Mouse (Mus musculus): ENCODE measurements around the gene Stxbp2. TPM values are rescaled to one million over a fixed set of nuclear protein-coding genes. Genes with fewer than 3 reads are reported as not detected.

The Stxbp2 gene
- polyA plus RNA-seq, 1 experiment from 2014 or later = 48.2 TPM

- no peaks in the 10 kb centered on the region for H3K9me3 ChIP-seq (replicated peaks)
- 0 out of 2 replicates have a peak, but pooled peaks cover 7% of the 10 kb centered on the region for H3K36me3 ChIP-seq
- no peak for ATAC-seq (ENCODE audit: insufficient number of reproducible peaks, low FRiP score)
- H3K4me3 ChIP-seq = no peak overlapping the region
- no peak overlapping the region for H3K9ac ChIP-seq
- no peak overlapping the region for H3K4me2 ChIP-seq
- H3K27ac ChIP-seq (ENCODE audit: poor library complexity, severe bottlenecking) = no peak overlapping the region
- WGBS = 66% methylated on average over 13 of the region's 13 CpGs
- H3K27me3 ChIP-seq (replicated peaks) = no peaks in the 10 kb centered on the region
- H3K4me1 ChIP-seq (replicated peaks) = peaks cover 11% of the 10 kb centered on the region; the same call in 1 of the 2 replicates
These were observed 27.3 kb upstream of the Stxbp2 start for GRCm38 (mm10) chr8:3603439-3603838.

GRCm38 (mm10) chr8:3606593-3606992, 24.2 kb upstream of the Stxbp2 start:
- no peaks in the 10 kb centered on the region for H3K27me3 ChIP-seq (replicated peaks)
- no peak overlapping the region for H3K4me2 ChIP-seq
- no peaks in the 10 kb centered on the region for H3K9me3 ChIP-seq (replicated peaks)
- no peak overlapping the region for H3K9ac ChIP-seq
- WGBS = 62% methylated on average over 16 of the region's 16 CpGs
- H3K4me1 ChIP-seq (replicated peaks) = peaks cover 21% of the 10 kb centered on the region; the same call in 1 of the 2 replicates
- ATAC-seq (ENCODE audit: insufficient number of reproducible peaks, low FRiP score) = peak; percentile 63
- H3K27ac ChIP-seq (ENCODE audit: poor library complexity, severe bottlenecking) = no peak overlapping the region
- peaks cover 39% of the 10 kb centered on the region for H3K36me3 ChIP-seq
- no peak overlapping the region for H3K4me3 ChIP-seq

DNA sequence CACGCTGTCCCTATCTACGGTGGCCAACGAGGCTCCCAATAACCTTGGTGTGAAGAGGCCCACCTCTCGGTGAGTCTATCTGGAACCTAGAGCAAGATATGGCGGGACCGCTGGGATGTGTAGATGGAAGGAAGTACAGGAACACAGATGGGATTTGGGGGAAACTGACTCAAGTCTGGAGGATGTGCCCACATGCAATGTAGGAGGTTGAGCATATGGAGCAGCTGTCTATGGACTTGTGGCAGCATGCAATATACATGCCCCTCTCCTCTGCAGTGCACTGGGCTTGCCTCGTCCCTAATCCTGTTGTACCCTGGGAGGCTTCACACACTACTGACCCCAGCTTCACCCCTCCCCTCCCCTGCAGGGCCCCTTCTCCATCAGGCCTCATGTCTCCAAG, 22.9 kb upstream of the Stxbp2 start:
- Histone ChIP-seq H3K9me3 (replicated peaks) (no peaks in the 10 kb centered on the region), H3K4me1 (replicated peaks) (peaks cover 21% of the 10 kb centered on the region; the same call in 1 of the 2 replicates), H3K9ac (no peak overlapping the region), H3K4me2 (no peak overlapping the region), H3K27me3 (replicated peaks) (no peaks in the 10 kb centered on the region), H3K27ac (ENCODE audit: poor library complexity, severe bottlenecking) (no peak overlapping the region), H3K4me3 (no peak overlapping the region), H3K36me3 (peaks cover 51% of the 10 kb centered on the region)
- WGBS = 87% methylated on average over 7 of the region's 7 CpGs
- no peak for ATAC-seq (ENCODE audit: insufficient number of reproducible peaks, low FRiP score)

GRCm38 (mm10) chr8:3609046-3609815, 21.5 kb upstream of the Stxbp2 start:
- no peak overlapping the region for H3K4me2 ChIP-seq
- no peak overlapping the region for H3K9ac ChIP-seq
- no peaks in the 10 kb centered on the region for H3K27me3 ChIP-seq (replicated peaks)
- no peak overlapping the region for H3K4me3 ChIP-seq
- peak; percentile 20; the same call in 1 of the 2 replicates for ATAC-seq (ENCODE audit: insufficient number of reproducible peaks, low FRiP score)
- no peaks in the 10 kb centered on the region for H3K9me3 ChIP-seq (replicated peaks)
- peaks cover 21% of the 10 kb centered on the region; the same call in 1 of the 2 replicates for H3K4me1 ChIP-seq (replicated peaks)
- H3K36me3 ChIP-seq = peaks cover 65% of the 10 kb centered on the region
- 74% methylated on average over 12 of the region's 12 CpGs for WGBS
- H3K27ac ChIP-seq (ENCODE audit: poor library complexity, severe bottlenecking) = no peak overlapping the region

DNA sequence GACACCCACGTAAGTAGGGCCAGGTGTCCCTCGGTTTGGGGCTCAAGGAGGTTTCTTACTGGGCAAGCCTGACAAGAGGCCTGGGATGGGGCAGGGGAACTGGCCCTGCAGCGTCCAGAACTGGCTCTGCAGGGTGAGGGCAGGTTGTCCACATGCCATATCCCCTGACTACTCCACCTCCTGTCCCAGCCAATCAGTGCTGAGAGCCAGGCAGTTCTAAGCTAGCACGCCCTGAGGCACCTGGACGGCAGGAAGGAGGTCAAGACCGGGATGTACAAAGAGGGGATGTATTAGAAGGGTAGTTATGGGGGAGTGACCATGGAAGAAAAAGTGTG, 21.0 kb upstream of the Stxbp2 start:
- H3K4me2 ChIP-seq = no peak overlapping the region

DNA sequence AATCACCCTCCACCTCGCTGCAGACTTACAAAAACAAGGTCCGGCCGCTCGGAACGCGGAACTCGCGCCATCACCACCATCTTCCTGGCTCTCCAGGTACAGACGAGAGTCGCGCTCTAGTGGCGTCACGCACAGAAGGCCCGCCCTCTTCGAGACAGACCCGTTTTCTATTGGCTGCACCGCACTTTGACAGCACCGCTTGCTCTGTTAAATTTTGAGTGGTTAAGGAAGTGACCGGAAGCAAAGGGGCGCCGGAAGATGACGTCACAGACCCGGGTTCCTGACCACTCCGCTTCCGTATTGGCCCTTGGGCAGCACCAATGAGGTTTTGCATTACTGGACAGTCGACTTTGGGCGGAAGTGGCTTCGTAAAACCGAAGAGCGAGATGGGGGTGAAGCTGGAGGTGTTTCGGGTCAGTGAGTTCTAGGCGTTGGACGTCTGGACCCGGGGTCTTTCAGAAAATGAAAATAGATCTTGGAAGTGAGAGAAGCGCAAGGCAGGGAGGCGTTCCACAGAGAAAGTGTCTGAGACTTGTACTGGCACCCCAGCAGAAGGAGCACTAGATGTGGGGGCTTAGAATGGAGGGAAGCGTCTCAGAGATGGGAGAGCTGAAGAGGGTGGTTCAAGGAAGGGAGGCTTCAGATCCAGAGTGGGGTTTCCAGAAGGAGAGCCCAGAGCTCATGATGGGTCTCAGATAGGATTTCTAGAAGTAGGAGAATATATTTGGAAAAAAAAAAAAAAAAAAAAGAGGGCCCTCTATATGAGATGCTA, 9.4 kb upstream of the Stxbp2 start, which contains the start of the genes Xab2 and Pet100:
Gene Xab2 (minus strand): TSS at position 118 of the 772 bp plus-strand sequence.
Gene Pet100 (plus strand): TSS at position 350 of the 772 bp plus-strand sequence.
- peak within 1 kb of the TSS; percentile 94 for H3K4me3 ChIP-seq
- H3K27ac ChIP-seq (ENCODE audit: poor library complexity, severe bottlenecking) = no peak within 1 kb of the TSS
- H3K27me3 ChIP-seq (replicated peaks) = no peaks in the 10 kb centered on the region
- H3K9me3 ChIP-seq (replicated peaks) = no peaks in the 10 kb centered on the region
- H3K4me2 ChIP-seq = peak within 1 kb of the TSS; percentile 84
- peak; percentile 98 for ATAC-seq (ENCODE audit: insufficient number of reproducible peaks, low FRiP score)
- peak within 1 kb of the TSS; percentile 93 for H3K9ac ChIP-seq
- peaks cover 17% of the 10 kb centered on the region for H3K4me1 ChIP-seq (replicated peaks)
- peaks cover 24% of the 10 kb centered on the region for H3K36me3 ChIP-seq
- under 1% methylated on average over 37 of the region's 37 CpGs for WGBS

More for the DNA sequence above, 21.0 kb upstream of the Stxbp2 start:
- 88% methylated on average over 6 of the region's 6 CpGs for WGBS
- Histone ChIP-seq H3K27ac (ENCODE audit: poor library complexity, severe bottlenecking) (no peak overlapping the region), H3K4me3 (no peak overlapping the region), H3K9me3 (replicated peaks) (no peaks in the 10 kb centered on the region), H3K27me3 (replicated peaks) (no peaks in the 10 kb centered on the region), H3K36me3 (peaks cover 71% of the 10 kb centered on the region), H3K9ac (no peak overlapping the region), H3K4me1 (replicated peaks) (peaks cover 21% of the 10 kb centered on the region; the same call in 1 of the 2 replicates)
- no peak for ATAC-seq (ENCODE audit: insufficient number of reproducible peaks, low FRiP score)

DNA sequence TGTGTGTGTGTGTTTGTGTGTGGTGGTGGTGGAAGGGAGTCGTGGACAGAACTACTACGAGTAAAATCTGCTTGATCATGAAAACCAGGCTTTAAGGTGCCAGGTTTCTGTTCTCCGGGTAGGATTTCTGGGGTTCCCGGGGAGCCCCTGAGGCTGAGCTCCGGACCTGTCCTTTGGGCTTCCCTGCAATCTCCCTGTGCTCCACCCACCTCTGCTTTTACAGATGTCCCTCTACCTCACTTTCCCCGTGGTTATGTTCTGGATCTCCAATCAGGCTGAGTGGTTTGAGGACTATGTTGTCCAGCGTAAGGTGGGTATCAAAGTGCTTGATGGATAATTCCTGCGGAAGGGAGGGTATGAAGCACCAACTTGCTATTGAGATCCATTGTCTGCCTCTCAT, 8.6 kb upstream of the Stxbp2 start:
- H3K4me1 ChIP-seq (replicated peaks) = peaks cover 17% of the 10 kb centered on the region
- H3K27ac ChIP-seq (ENCODE audit: poor library complexity, severe bottlenecking) = no peak overlapping the region
- H3K27me3 ChIP-seq (replicated peaks) = no peaks in the 10 kb centered on the region
- no peaks in the 10 kb centered on the region for H3K9me3 ChIP-seq (replicated peaks)
- peaks cover 17% of the 10 kb centered on the region for H3K36me3 ChIP-seq
- H3K4me2 ChIP-seq = peak overlapping the region; percentile 79
- WGBS = 64% methylated on average over 8 of the region's 8 CpGs
- peak overlapping the region; percentile 79; the same call in 1 of the 2 replicates for H3K9ac ChIP-seq
- H3K4me3 ChIP-seq = peak overlapping the region; percentile 94
- ATAC-seq (ENCODE audit: insufficient number of reproducible peaks, low FRiP score) = no peak

DNA sequence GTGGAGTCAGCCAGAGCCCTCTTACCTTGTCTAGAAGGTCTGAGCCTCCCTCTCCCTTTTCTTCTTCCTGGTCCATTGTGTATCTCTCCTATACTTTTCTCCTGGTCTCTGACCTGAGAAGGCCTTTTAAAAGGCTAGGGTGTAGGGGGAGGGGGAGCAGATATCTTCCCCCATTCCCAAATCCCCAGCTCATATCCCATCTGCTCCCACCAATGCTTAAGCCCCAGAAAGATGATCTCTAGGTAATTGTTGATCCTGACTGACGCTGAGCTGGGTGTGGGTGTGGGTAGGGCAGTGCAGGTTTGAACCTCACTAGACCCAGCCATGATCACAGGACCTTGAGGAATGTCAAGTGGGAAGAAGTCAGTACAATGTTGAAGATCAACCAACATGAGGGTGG, 5.3 kb upstream of the Stxbp2 start, which contains the start of gene Pcp2:
Gene Pcp2 (minus strand): TSS at position 101 of the 400 bp plus-strand sequence.
- Histone ChIP-seq H3K9me3 (replicated peaks) (no peaks in the 10 kb centered on the region), H3K36me3 (no peaks in the 10 kb centered on the region), H3K4me1 (replicated peaks) (peaks cover 8% of the 10 kb centered on the region), H3K27me3 (replicated peaks) (0 out of 2 replicates have a peak, but pooled peaks cover 5% of the 10 kb centered on the region), H3K9ac (peak within 1 kb of the TSS; percentile 13; the same call in 1 of the 2 replicates), H3K4me2 (no peak within 1 kb of the TSS), H3K4me3 (no peak within 1 kb of the TSS), H3K27ac (ENCODE audit: poor library complexity, severe bottlenecking) (no peak within 1 kb of the TSS)
- ATAC-seq (ENCODE audit: insufficient number of reproducible peaks, low FRiP score) = no peak
- 63% methylated on average over 1 of the region's 1 CpGs for WGBS

GRCm38 (mm10) chr8:3626971-3627370, 3.8 kb upstream of the Stxbp2 start:
- Histone ChIP-seq H3K4me3 (no peak overlapping the region), H3K9me3 (replicated peaks) (no peaks in the 10 kb centered on the region), H3K36me3 (no peaks in the 10 kb centered on the region), H3K27me3 (replicated peaks) (0 out of 2 replicates have a peak, but pooled peaks cover 5% of the 10 kb centered on the region), H3K4me2 (no peak overlapping the region), H3K9ac (no peak overlapping the region), H3K4me1 (replicated peaks) (peaks cover 13% of the 10 kb centered on the region), H3K27ac (ENCODE audit: poor library complexity, severe bottlenecking) (no peak overlapping the region)
- 52% methylated on average over 5 of the region's 5 CpGs for WGBS
- ATAC-seq (ENCODE audit: insufficient number of reproducible peaks, low FRiP score) = no peak

- 24% methylated on average over 5 of the region's 5 CpGs for WGBS
- Histone ChIP-seq H3K4me2 (no peak overlapping the region), H3K27ac (ENCODE audit: poor library complexity, severe bottlenecking) (no peak overlapping the region), H3K4me1 (replicated peaks) (peaks cover 9% of the 10 kb centered on the region), H3K27me3 (replicated peaks) (0 out of 2 replicates have a peak, but pooled peaks cover 5% of the 10 kb centered on the region), H3K4me3 (no peak overlapping the region), H3K9ac (no peak overlapping the region), H3K9me3 (replicated peaks) (no peaks in the 10 kb centered on the region), H3K36me3 (no peaks in the 10 kb centered on the region)
- ATAC-seq (ENCODE audit: insufficient number of reproducible peaks, low FRiP score) = no peak
These were observed 2.7 kb upstream of the Stxbp2 start for GRCm38 (mm10) chr8:3628014-3628413.

DNA sequence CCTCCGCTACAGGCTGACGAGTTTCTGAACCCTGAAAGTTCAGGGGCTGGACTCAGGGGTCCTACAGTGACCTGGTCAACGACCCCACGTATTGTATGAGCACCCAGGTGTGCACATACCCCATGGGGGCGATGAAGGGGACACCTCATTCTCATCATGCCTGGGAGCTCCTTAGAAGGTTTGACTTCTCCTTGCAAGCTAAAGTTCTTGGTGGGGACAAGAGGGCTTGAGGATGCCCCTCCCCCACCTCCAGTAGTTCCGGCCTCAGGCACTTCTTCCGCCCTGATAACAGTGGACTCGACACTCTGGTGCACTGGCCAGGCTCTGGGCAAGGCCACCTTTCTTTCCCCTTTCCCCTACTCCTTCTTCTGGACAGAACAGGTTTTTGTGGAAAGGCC, 722 bp downstream of the Stxbp2 start:
- Histone ChIP-seq H3K27me3 (replicated peaks) (0 out of 2 replicates have a peak, but pooled peaks cover 5% of the 10 kb centered on the region), H3K27ac (ENCODE audit: poor library complexity, severe bottlenecking) (no peak overlapping the region), H3K9ac (peak overlapping the region; percentile 68), H3K9me3 (replicated peaks) (no peaks in the 10 kb centered on the region), H3K4me2 (peak overlapping the region; percentile 77), H3K36me3 (peaks cover 31% of the 10 kb centered on the region), H3K4me3 (peak overlapping the region; percentile 69), H3K4me1 (replicated peaks) (peaks cover 9% of the 10 kb centered on the region)
- peak; percentile 70; the same call in 1 of the 2 replicates for ATAC-seq (ENCODE audit: insufficient number of reproducible peaks, low FRiP score)
- 12% methylated on average over 8 of the region's 8 CpGs for WGBS
